Mouse (Mus musculus) heart, postnatal 0 days (tissue): Measurements from ENCODE around the gene Tm9sf2. TPM values are rescaled to one million over a fixed set of nuclear protein-coding genes. Genes with fewer than 3 reads are reported as not detected.
A peak's percentile ranks its signal among the peaks of the same experiment; 100 is the strongest.

Experiments used
- ATAC-seq: fragments of 200-750 bp; cut with Nextera tagmentation; 2 replicates; pipeline ENCODE4 v1.8.0; 2017; ENCODE audit warnings: low read depth, moderate number of reproducible peaks, moderate library complexity; ENCODE audit not compliant: insufficient read depth
- DNase-seq: peaks from one replicate; pipeline ENCODE4 v3.0.0-alpha.2; 2016; ENCODE audit warnings: low spot score
- H3K27ac ChIP-seq: fragments of 300-500 bp; sonication (generic); 2 replicates; pipeline ENCODE4 v1.5.1; 2014; ENCODE audit warnings: low read depth, mild to moderate bottlenecking
- H3K27me3 ChIP-seq: fragments of 300-500 bp; sonication (generic); 2 replicates; pipeline ENCODE4 v1.6.1; 2014; ENCODE audit warnings: low read length, mixed read lengths; ENCODE audit not compliant: control insufficient read depth, insufficient read depth
- H3K36me3 ChIP-seq: fragments of 300-500 bp; sonication (generic); replicated peaks from 2 replicates; pipeline ENCODE4 v1.6.1; 2014; ENCODE audit warnings: low read length, mixed read lengths; ENCODE audit not compliant: control insufficient read depth, insufficient read depth
- H3K4me1 ChIP-seq: fragments of 300-500 bp; sonication (generic); 2 replicates; pipeline ENCODE4 v1.6.1; 2014; ENCODE audit warnings: antibody characterized with exemption; ENCODE audit not compliant: control insufficient read depth, insufficient read depth
- H3K4me2 ChIP-seq: fragments of 300-500 bp; sonication (generic); 2 replicates; pipeline ENCODE4 v1.6.1; 2014; ENCODE audit warnings: low read depth, mild to moderate bottlenecking, low read length, moderate library complexity
- H3K4me3 ChIP-seq: fragments of 300-500 bp; sonication (generic); 2 replicates; pipeline ENCODE4 v1.5.1; 2014; ENCODE audit warnings: low read depth, low read length
- H3K9ac ChIP-seq: fragments of 300-500 bp; sonication (generic); replicated peaks from 2 replicates; pipeline ENCODE4 v1.6.1; 2014; ENCODE audit warnings: low read depth, low read length, mixed read lengths
- H3K9me3 ChIP-seq: fragments of 300-500 bp; sonication (generic); replicated peaks from 2 replicates; pipeline ENCODE4 v1.6.1; 2016; ENCODE audit warnings: low read length; ENCODE audit not compliant: control insufficient read depth
- CTCF ChIP-seq: IDR thresholded peaks from 2 replicates; pipeline ENCODE4 v1.5.1; 2016; ENCODE audit warnings: antibody characterized with exemption, control low read depth, low read depth
- EP300 ChIP-seq: IDR thresholded peaks from 2 replicates; pipeline ENCODE4 v1.6.1; 2016; ENCODE audit warnings: antibody characterized with exemption, low read depth
- WGBS: fragments of 180-500 bp; shearing (Covaris S2); extraction: QIAGEN DNeasy Blood & Tissue Kit; methylation state at CpG from one replicate; pipeline ENCODE4 v1.1.7; 2014; 5-methylcytosine and 5-hydroxymethylcytosine counted together
- polyA plus RNA-seq: library from polyadenylated mRNA; unstranded; fragments of >200 nt; fragmentation: Nextera tagmentation; extraction: Ambion mirVana; gene quantifications from 2 replicates; pipeline ENCODE4 v1.2.1, GENCODE M21; 2015
- total RNA-seq: library from RNA; depleted of rRNA; stranded (reverse); fragments of >200 nt; gene quantifications from 2 replicates; pipeline ENCODE4 v1.2.3, GENCODE M21; 2014; ENCODE audit warnings: low replicate concordance

The Tm9sf2 gene
- total and polyA plus RNA-seq, 2 experiments from 2014 or later: 104 to 117 TPM

GRCm38 (mm10) chr14:122181078-122181814 lies 74.4 kb downstream of the Tm9sf2 start, which contains the start of gene Clybl:
Clybl (plus strand) TSS chr14:122181704.
- H3K27ac ChIP-seq: 0 out of 2 replicates have a peak within 1 kb of the TSS, but pooled peaks have one; percentile 32
- H3K4me3 ChIP-seq: peak within 1 kb of the TSS; percentile 62
- no peaks in the 10 kb centered on the region for H3K9me3 ChIP-seq
- H3K27me3 ChIP-seq: no peaks in the 10 kb centered on the region
- peak within 1 kb of the TSS; percentile 54 for H3K9ac ChIP-seq
- H3K4me2 ChIP-seq: peak within 1 kb of the TSS; percentile 67
- 5% methylated on average over 44 of the region's 45 CpGs for WGBS
- no peaks in the 10 kb centered on the region for H3K36me3 ChIP-seq
- no peak for TF ChIP-seq CTCF
- no peak for TF ChIP-seq EP300
- ATAC-seq (peak; percentile 99), DNase-seq (peak; percentile 93)
- H3K4me1 ChIP-seq: 0 out of 2 replicates have a peak, but pooled peaks cover 5% of the 10 kb centered on the region

GRCm38 (mm10) chr14:122181815-122182157 lies 74.9 kb downstream of the Tm9sf2 start:
- WGBS: 2% methylated on average over 12 of the region's 12 CpGs

GRCm38 (mm10) chr14:122182220-122182619 lies 75.4 kb downstream of the Tm9sf2 start:
- WGBS: 77% methylated on average over 6 of the region's 6 CpGs
- Histone ChIP-seq H3K9me3 (no peaks in the 10 kb centered on the region), H3K27ac (no peak overlapping the region), H3K4me1 (0 out of 2 replicates have a peak, but pooled peaks cover 5% of the 10 kb centered on the region), H3K4me2 (peak overlapping the region; percentile 67), H3K36me3 (no peaks in the 10 kb centered on the region), H3K4me3 (peak overlapping the region; percentile 62), H3K27me3 (no peaks in the 10 kb centered on the region), H3K9ac (peak overlapping the region; percentile 54; the same call in 1 of the 2 replicates)
- no peak for TF ChIP-seq CTCF
- TF ChIP-seq EP300: no peak
- DNase-seq (no peak), ATAC-seq (no peak)

More at GRCm38 (mm10) chr14:122181815-122182157, 74.9 kb downstream of the Tm9sf2 start:
- ATAC-seq (peak; percentile 40), DNase-seq (no peak)
- no peaks in the 10 kb centered on the region for H3K27me3 ChIP-seq
- TF ChIP-seq EP300: no peak
- TF ChIP-seq CTCF: peak; percentile 11; the same call in 1 of the 2 replicates
- peak overlapping the region; percentile 54 for H3K9ac ChIP-seq
- no peaks in the 10 kb centered on the region for H3K36me3 ChIP-seq
- peak overlapping the region; percentile 67 for H3K4me2 ChIP-seq
- 0 out of 2 replicates have a peak, but pooled peaks cover 5% of the 10 kb centered on the region for H3K4me1 ChIP-seq
- no peaks in the 10 kb centered on the region for H3K9me3 ChIP-seq
- 0 out of 2 replicates have a peak overlapping the region, but pooled peaks have one; percentile 32 for H3K27ac ChIP-seq
- H3K4me3 ChIP-seq: peak overlapping the region; percentile 62

- no peak overlapping the region for H3K27ac ChIP-seq
- no peak overlapping the region for H3K4me2 ChIP-seq
- 0 out of 2 replicates have a peak, but pooled peaks cover 5% of the 10 kb centered on the region for H3K4me1 ChIP-seq
- 37% methylated on average over 11 of the region's 11 CpGs for WGBS
- H3K36me3 ChIP-seq: no peaks in the 10 kb centered on the region
- H3K27me3 ChIP-seq: no peaks in the 10 kb centered on the region
- no peak for ATAC-seq
- TF ChIP-seq EP300 (no peak), CTCF (no peak)
- H3K9me3 ChIP-seq: no peaks in the 10 kb centered on the region
- H3K4me3 ChIP-seq: no peak overlapping the region
- DNase-seq: no peak
- H3K9ac ChIP-seq: no peak overlapping the region
Observed at GRCm38 (mm10) chr14:122183974-122184373, 77.1 kb downstream of the Tm9sf2 start.

- Histone ChIP-seq H3K27me3 (no peaks in the 10 kb centered on the region), H3K27ac (no peak overlapping the region), H3K4me1 (no peaks in the 10 kb centered on the region), H3K4me2 (no peak overlapping the region), H3K9me3 (no peaks in the 10 kb centered on the region), H3K4me3 (no peak overlapping the region), H3K9ac (no peak overlapping the region), H3K36me3 (no peaks in the 10 kb centered on the region)
- 89% methylated on average over 5 of the region's 5 CpGs for WGBS
- ATAC-seq (no peak), DNase-seq (no peak)
- TF ChIP-seq EP300 (no peak), CTCF (no peak)
Observed at GRCm38 (mm10) chr14:122188250-122188649, 81.4 kb downstream of the Tm9sf2 start.
